Mouse (Mus musculus) intestine, embryonic 14.5 days (tissue): Measurements from ENCODE around the gene Pink1. TPM values are rescaled to one million over a fixed set of nuclear protein-coding genes. Genes with fewer than 3 reads are reported as not detected.

ENCODE experiments used
- ATAC-seq: fragments of 200-750 bp; cut with Nextera tagmentation; replicated peaks from 2 replicates; pipeline ENCODE4 v1.8.0; 2017; ENCODE audit warnings: low read depth, moderate number of reproducible peaks, moderate TSS enrichment, moderate library complexity; ENCODE audit not compliant: low FRiP score, low TSS enrichment
- DNase-seq: peaks from one replicate; pipeline ENCODE4 v3.0.0-alpha.2; 2018; ENCODE audit warnings: low spot score
- H3K27ac ChIP-seq: fragments of 300-500 bp; sonication (generic); 2 replicates; pipeline ENCODE4 v1.5.1; 2014; ENCODE audit warnings: low read depth, mild to moderate bottlenecking, control low read depth
- H3K27me3 ChIP-seq: fragments of 300-500 bp; sonication (generic); replicated peaks from 2 replicates; pipeline ENCODE4 v1.6.1; 2014; ENCODE audit warnings: low read length, control low read depth; ENCODE audit not compliant: control insufficient read depth, insufficient read depth
- H3K36me3 ChIP-seq: fragments of 300-500 bp; sonication (generic); 2 replicates; pipeline ENCODE4 v1.6.1; 2014; ENCODE audit warnings: low read length, control low read depth; ENCODE audit not compliant: control insufficient read depth, insufficient read depth
- H3K4me1 ChIP-seq: fragments of 300-500 bp; sonication (generic); replicated peaks from 2 replicates; pipeline ENCODE4 v1.6.1; 2014; ENCODE audit warnings: low read length, control low read depth, mixed read lengths; ENCODE audit not compliant: control insufficient read depth, insufficient read depth
- H3K4me2 ChIP-seq: fragments of 300-500 bp; sonication (generic); 2 replicates; pipeline ENCODE4 v1.6.1; 2014; ENCODE audit warnings: low read length
- H3K4me3 ChIP-seq: fragments of 300-500 bp; sonication (generic); 2 replicates; pipeline ENCODE4 v1.5.1; 2014; ENCODE audit warnings: low read depth, low read length, control low read depth, mixed read lengths
- H3K9ac ChIP-seq: fragments of 300-500 bp; sonication (generic); 2 replicates; pipeline ENCODE4 v1.6.1; 2014; ENCODE audit warnings: mild to moderate bottlenecking, low read length
- H3K9me3 ChIP-seq: fragments of 300-500 bp; sonication (generic); 2 replicates; pipeline ENCODE4 v1.6.1; 2016; ENCODE audit warnings: low read length, control low read depth; ENCODE audit not compliant: control insufficient read depth
- WGBS: fragments of 180-500 bp; shearing (Covaris S2); extraction: QIAGEN DNeasy Blood & Tissue Kit; methylation state at CpG from one replicate; pipeline ENCODE4 v1.1.7; 2014; 5-methylcytosine and 5-hydroxymethylcytosine counted together
- polyA plus RNA-seq: library from polyadenylated mRNA; unstranded; fragments of >200 nt; fragmentation: Nextera tagmentation; extraction: Ambion mirVana; gene quantifications from 2 replicates; pipeline ENCODE4 v1.2.1, GENCODE M21; 2014

Gene Pink1
- polyA plus RNA-seq, 1 experiment from 2014 or later = 20.5 TPM

DNA sequence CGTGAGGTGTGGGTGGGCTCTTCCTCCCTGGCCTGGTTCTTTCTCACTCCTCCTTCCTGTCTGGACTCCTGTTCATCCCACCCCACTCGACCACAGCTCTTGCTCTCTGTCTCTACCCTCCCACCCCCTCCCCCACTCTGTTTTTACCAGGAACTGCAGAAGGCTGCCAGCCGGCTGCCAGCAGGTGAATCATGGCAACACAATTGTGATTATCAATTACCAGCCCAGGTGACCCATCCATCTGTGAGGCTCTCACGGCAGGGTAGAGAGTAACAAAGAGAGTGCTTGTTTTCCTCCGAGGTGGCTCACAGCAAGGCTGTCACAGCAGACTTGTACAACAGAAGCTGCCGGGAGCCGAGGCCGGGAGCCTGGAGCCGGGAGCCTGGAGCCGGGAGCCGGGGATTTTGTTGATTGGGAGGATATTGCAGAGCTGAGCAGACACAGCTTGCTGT lies 35.3 kb upstream of the Pink1 start:
- no peaks in the 10 kb centered on the region for H3K27me3 ChIP-seq
- no peak overlapping the region for H3K4me3 ChIP-seq
- no peak overlapping the region for H3K4me2 ChIP-seq
- no peak overlapping the region for H3K9ac ChIP-seq
- H3K27ac ChIP-seq = no peak overlapping the region
- no peaks in the 10 kb centered on the region for H3K36me3 ChIP-seq
- no peak for DNase-seq
- no peaks in the 10 kb centered on the region for H3K4me1 ChIP-seq
- H3K9me3 ChIP-seq = no peaks in the 10 kb centered on the region
- ATAC-seq = no peak
- WGBS = 11% methylated on average over 11 of the region's 11 CpGs

DNA sequence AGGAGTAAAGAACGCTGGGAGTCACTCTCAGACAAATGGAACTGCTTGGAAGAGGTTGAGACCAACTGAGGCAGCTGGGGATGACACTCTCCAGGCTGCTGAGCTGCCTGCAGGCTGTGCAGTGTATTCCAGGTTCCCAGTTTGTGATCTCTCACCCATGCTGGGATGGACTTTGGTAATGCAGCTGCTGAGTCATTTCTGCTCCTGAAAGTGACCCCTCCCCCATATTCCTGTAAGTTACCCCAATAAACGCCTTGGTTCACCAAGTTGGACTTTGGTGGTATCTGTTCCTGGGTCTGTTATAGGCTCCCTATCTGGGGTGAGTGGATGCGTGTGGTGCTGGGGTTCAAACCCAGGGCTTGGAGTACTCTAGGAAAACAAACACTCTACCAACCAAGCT lies 32.1 kb upstream of the Pink1 start:
- no peak overlapping the region for H3K4me3 ChIP-seq
- H3K27me3 ChIP-seq = no peaks in the 10 kb centered on the region
- H3K27ac ChIP-seq = no peak overlapping the region
- H3K4me2 ChIP-seq = no peak overlapping the region
- DNase-seq = no peak
- WGBS = 77% methylated on average over 3 of the region's 3 CpGs
- no peaks in the 10 kb centered on the region for H3K36me3 ChIP-seq
- H3K9ac ChIP-seq = no peak overlapping the region
- ATAC-seq = no peak
- H3K9me3 ChIP-seq = no peaks in the 10 kb centered on the region
- H3K4me1 ChIP-seq = no peaks in the 10 kb centered on the region

DNA sequence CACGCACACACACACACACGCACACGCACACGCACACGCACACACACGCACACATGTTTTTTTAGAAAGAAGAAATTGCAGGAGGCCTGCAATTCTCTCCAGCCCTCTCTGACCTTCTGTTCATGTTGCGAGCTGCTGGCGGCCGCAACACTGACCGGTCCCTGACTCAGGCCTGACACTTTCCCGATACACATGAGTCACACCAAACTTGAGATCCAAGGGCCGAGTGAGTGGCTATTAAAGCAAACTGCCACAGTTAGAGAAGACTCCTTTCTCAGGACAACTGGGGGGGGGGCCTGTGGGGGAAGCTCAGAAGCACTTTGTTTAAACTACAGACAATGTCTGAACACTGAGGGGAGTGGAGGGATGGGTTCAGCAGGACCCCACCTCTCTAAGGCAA lies 30.4 kb upstream of the Pink1 start:
- 90% methylated on average over 12 of the region's 12 CpGs for WGBS
- Histone ChIP-seq H3K9ac (no peak overlapping the region), H3K27ac (no peak overlapping the region), H3K4me2 (no peak overlapping the region), H3K4me3 (no peak overlapping the region), H3K9me3 (no peaks in the 10 kb centered on the region), H3K36me3 (no peaks in the 10 kb centered on the region), H3K27me3 (no peaks in the 10 kb centered on the region), H3K4me1 (no peaks in the 10 kb centered on the region)
- ATAC-seq (no peak), DNase-seq (no peak)

DNA sequence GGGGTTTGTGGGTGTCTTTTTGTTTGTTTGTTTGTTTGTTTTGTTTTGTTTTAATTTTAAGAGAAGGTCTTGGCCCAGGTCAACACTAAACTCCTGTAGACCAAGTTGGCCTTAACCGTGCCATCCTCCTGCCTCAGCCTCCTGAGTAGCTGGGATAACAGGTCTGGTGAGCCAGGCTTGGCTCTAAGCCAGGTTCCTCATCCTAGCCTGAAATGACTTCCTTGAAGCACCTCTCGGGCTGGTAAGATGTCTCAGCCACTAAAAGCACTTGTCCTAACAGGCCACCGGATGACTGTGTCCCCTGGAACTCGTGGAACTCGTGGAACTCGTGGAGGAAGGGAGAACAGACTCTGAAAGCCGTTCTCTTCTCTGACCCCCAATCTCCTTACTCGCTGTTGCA lies 30.0 kb upstream of the Pink1 start:
- Histone ChIP-seq H3K27me3 (no peaks in the 10 kb centered on the region), H3K9ac (no peak overlapping the region), H3K4me3 (no peak overlapping the region), H3K9me3 (no peaks in the 10 kb centered on the region), H3K27ac (no peak overlapping the region), H3K4me2 (no peak overlapping the region), H3K4me1 (no peaks in the 10 kb centered on the region), H3K36me3 (no peaks in the 10 kb centered on the region)
- no peak for ATAC-seq
- WGBS = 86% methylated on average over 8 of the region's 8 CpGs
- DNase-seq = no peak

DNA sequence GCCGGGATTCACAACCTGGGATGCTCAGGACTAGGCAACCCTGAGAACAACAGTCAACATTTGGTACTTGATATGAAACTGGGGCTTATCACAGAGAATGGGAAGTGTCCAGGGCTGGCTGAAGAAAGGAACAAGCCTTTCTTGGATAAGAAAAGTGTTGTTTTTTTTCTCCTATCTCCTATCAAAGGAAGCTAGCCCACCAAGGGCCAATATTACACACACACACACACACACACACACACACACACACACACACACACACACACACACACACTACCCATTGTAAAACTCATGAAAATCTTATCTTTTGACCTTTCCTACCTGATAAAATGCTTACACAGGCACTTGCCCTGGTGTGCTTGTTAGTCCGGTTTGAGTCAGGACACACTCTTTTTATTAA lies 29.4 kb upstream of the Pink1 start:
- H3K9me3 ChIP-seq = no peaks in the 10 kb centered on the region
- ATAC-seq = no peak
- no peaks in the 10 kb centered on the region for H3K36me3 ChIP-seq
- H3K4me2 ChIP-seq = no peak overlapping the region
- DNase-seq = no peak
- no peaks in the 10 kb centered on the region for H3K4me1 ChIP-seq
- no peak overlapping the region for H3K27ac ChIP-seq
- no peak overlapping the region for H3K4me3 ChIP-seq
- WGBS = 81% methylated on average over 2 of the region's 2 CpGs
- no peaks in the 10 kb centered on the region for H3K27me3 ChIP-seq
- H3K9ac ChIP-seq = no peak overlapping the region

DNA sequence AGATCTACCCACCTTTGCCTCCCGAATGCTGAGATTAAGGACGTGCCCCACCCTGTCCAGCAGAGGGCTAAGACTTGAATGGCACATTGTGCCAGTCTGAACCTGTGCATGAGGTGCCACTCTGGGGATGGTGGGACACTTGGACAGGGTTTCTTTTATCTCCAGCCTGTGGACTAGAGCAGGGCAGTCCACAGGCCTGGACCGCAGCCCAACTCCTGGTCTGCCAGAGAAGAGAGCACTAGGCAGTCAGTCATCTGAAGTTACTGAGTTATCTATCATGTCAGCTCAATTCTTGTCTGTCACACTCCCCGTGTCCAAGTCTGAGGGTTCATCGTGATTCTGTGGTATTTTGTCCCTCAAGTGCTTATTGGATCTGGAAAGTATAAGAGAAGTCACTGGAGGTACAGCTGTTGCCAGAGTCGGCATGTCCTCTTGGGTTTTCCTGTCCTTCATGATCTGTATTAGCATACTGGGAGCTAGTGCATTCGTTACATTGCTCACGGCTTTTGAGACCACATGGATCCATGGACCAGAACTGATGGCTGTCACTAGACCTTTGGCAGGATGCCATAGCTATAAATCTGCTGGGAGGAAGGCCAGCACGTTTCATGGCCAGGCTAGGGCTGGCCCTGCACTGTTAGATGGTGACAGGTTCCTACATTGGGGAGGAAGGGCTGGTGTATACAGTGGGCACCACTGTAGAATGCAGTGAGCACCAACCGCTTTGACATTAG lies 27.5 kb upstream of the Pink1 start:
- Histone ChIP-seq H3K36me3 (no peaks in the 10 kb centered on the region), H3K9ac (no peak overlapping the region), H3K27me3 (no peaks in the 10 kb centered on the region), H3K4me3 (no peak overlapping the region), H3K27ac (no peak overlapping the region), H3K9me3 (no peaks in the 10 kb centered on the region), H3K4me1 (no peaks in the 10 kb centered on the region), H3K4me2 (no peak overlapping the region)
- 78% methylated on average over 10 of the region's 10 CpGs for WGBS
- DNase-seq (no peak), ATAC-seq (no peak)

DNA sequence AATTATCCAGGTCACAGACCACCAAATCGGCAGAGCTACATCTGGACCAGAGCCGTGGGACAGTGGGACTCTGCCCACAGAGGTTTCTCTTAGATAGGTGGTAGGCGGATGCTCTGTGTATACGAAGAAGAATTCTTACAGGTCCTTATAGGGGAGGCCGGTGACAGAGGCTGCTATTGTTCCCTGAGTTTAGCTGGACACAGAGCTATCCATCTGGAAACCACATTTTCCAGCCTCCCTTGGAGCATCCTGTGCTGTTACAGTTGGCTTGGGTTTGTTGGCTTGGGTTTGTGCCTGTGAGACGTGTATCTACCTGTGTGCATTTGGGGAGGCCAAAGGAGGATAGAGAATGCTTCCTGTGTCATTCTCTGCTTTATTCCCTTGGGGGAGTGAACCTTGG lies 26.6 kb upstream of the Pink1 start:
- Histone ChIP-seq H3K4me2 (no peak overlapping the region), H3K9ac (no peak overlapping the region), H3K4me3 (no peak overlapping the region), H3K9me3 (no peaks in the 10 kb centered on the region), H3K27ac (no peak overlapping the region), H3K36me3 (no peaks in the 10 kb centered on the region), H3K4me1 (no peaks in the 10 kb centered on the region), H3K27me3 (no peaks in the 10 kb centered on the region)
- DNase-seq (no peak), ATAC-seq (no peak)
- WGBS = 85% methylated on average over 6 of the region's 6 CpGs

DNA sequence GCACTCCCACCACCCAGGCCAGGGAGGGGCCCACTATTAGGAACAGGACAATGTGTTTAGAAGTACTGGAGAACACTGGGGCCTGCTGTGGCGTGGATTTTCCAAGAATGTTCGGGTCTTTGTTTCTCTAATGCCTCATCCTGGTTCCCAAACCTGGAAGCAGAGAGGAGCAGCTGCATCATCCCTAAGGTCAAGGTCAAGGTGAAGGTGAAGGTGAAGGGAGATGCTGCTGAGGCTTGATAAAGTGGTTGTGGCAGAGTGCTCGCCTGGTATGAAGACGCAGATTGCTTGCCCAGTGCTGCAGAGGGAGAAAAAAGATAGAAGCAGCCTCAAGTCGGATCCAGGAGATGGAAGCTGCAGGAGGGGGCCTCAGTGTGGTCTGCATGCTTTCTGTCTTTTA lies 25.7 kb upstream of the Pink1 start:
- H3K9me3 ChIP-seq = no peaks in the 10 kb centered on the region
- H3K27me3 ChIP-seq = no peaks in the 10 kb centered on the region
- H3K27ac ChIP-seq = no peak overlapping the region
- no peaks in the 10 kb centered on the region for H3K36me3 ChIP-seq
- no peak overlapping the region for H3K9ac ChIP-seq
- no peaks in the 10 kb centered on the region for H3K4me1 ChIP-seq
- ATAC-seq = no peak
- 87% methylated on average over 5 of the region's 5 CpGs for WGBS
- H3K4me2 ChIP-seq = no peak overlapping the region
- no peak for DNase-seq
- no peak overlapping the region for H3K4me3 ChIP-seq

DNA sequence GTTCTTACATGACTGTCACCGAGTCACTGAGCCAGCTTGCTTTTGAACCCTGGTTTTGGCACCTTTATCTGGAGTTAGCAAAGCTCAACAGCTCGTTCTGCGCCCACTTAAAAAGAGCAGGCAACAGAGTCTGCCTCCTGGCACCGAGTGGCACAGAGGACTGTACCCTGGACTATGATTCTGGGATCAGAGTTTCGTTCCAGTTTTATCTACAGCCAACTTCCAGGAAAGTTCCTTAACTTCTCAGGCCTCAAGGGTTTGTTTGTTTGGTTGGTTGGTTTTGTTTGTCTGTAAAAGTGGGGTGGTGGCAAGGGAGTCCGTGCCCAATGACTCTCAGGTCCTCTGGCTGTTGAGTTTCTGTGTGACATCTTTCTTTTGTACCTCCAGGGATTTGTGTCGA lies 22.6 kb upstream of the Pink1 start:
- Histone ChIP-seq H3K4me1 (no peaks in the 10 kb centered on the region), H3K4me3 (no peak overlapping the region), H3K9ac (no peak overlapping the region), H3K27me3 (no peaks in the 10 kb centered on the region), H3K27ac (no peak overlapping the region), H3K36me3 (no peaks in the 10 kb centered on the region), H3K4me2 (no peak overlapping the region), H3K9me3 (no peaks in the 10 kb centered on the region)
- ATAC-seq (no peak), DNase-seq (no peak)
- WGBS = 78% methylated on average over 7 of the region's 7 CpGs
